Mouse (Mus musculus) stomach, embryonic 16.5 days (tissue): Measurements from ENCODE around the gene Atp8a2. TPM values are rescaled to one million over a fixed set of nuclear protein-coding genes. Genes with fewer than 3 reads are reported as not detected.
"Not testable (repeated sequence)": the region's sequence is repeated elsewhere in the genome, so short reads cannot be mapped to it uniquely, and the experiment has no call there.

Experiments used
- ATAC-seq: fragments of 200-750 bp; cut with Nextera tagmentation; 2 replicates; pipeline ENCODE4 v1.8.0; 2017; ENCODE audit warnings: moderate number of reproducible peaks, moderate TSS enrichment; ENCODE audit not compliant: insufficient read depth, low FRiP score
- H3K27ac ChIP-seq: fragments of 300-500 bp; sonication (generic); 2 replicates; pipeline ENCODE4 v1.5.1; 2014; ENCODE audit warnings: low read length
- H3K27me3 ChIP-seq: fragments of 300-500 bp; sonication (generic); 2 replicates; pipeline ENCODE4 v1.6.1; 2014; ENCODE audit warnings: low read length, control low read depth, mixed read lengths; ENCODE audit not compliant: control insufficient read depth, insufficient read depth
- H3K36me3 ChIP-seq: fragments of 300-500 bp; sonication (generic); 2 replicates; pipeline ENCODE4 v1.6.1; 2014; ENCODE audit warnings: low read length; ENCODE audit not compliant: control insufficient read depth, insufficient read depth
- H3K4me1 ChIP-seq: fragments of 300-500 bp; sonication (generic); 2 replicates; pipeline ENCODE4 v1.6.1; 2014; ENCODE audit warnings: low read length, control low read depth, mixed read lengths; ENCODE audit not compliant: control insufficient read depth, insufficient read depth
- H3K4me2 ChIP-seq: fragments of 300-500 bp; sonication (generic); 2 replicates; pipeline ENCODE4 v1.6.1; 2014; ENCODE audit warnings: low read depth, low read length, mixed read lengths
- H3K4me3 ChIP-seq: fragments of 300-500 bp; sonication (generic); replicated peaks from 2 replicates; pipeline ENCODE4 v1.5.1; 2014; ENCODE audit warnings: mild to moderate bottlenecking, low read length
- H3K9ac ChIP-seq: fragments of 300-500 bp; sonication (generic); 2 replicates; pipeline ENCODE4 v1.6.1; 2014; ENCODE audit warnings: low read length
- H3K9me3 ChIP-seq: fragments of 300-500 bp; sonication (generic); replicated peaks from 2 replicates; pipeline ENCODE4 v1.6.1; 2016; ENCODE audit warnings: low read length, control low read depth; ENCODE audit not compliant: control insufficient read depth
- WGBS: fragments of 180-500 bp; shearing (Covaris S2); extraction: QIAGEN DNeasy Blood & Tissue Kit; methylation state at CpG from one replicate; pipeline ENCODE4 v1.1.7; 2014; 5-methylcytosine and 5-hydroxymethylcytosine counted together
- polyA plus RNA-seq: library from polyadenylated mRNA; unstranded; fragments of >200 nt; fragmentation: Nextera tagmentation; extraction: Ambion mirVana; gene quantifications from 2 replicates; pipeline ENCODE4 v1.2.1, GENCODE M21; 2015

The Atp8a2 gene
- polyA plus RNA-seq, 1 experiment from 2014 or later = 5.4 TPM

DNA sequence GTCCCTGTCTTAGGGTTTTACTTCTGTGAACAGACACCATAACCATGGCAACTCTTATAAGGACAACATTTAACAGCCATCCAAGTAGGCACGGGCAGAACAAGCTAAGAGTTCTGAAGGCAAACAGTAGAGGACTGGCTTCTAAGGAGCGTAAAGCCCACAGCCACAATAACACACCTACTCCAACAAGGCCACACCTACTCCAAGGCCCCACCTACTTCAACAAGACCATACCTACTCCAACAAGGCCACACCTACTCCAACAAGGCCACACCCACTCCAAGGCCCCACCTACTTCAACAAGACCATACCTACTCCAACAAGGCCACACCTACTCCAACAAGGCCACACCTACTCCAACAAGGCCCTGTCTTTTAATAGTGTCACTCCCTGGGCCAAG is 386.7 kb downstream of the Atp8a2 start:
- not testable (repeated sequence) for ATAC-seq, H3K9ac ChIP-seq, H3K9me3 ChIP-seq, H3K27me3 ChIP-seq, H3K36me3 ChIP-seq, H3K4me2 ChIP-seq, H3K4me1 ChIP-seq, H3K4me3 ChIP-seq, H3K27ac ChIP-seq
- 91% methylated on average over 2 of the region's 2 CpGs for WGBS

DNA sequence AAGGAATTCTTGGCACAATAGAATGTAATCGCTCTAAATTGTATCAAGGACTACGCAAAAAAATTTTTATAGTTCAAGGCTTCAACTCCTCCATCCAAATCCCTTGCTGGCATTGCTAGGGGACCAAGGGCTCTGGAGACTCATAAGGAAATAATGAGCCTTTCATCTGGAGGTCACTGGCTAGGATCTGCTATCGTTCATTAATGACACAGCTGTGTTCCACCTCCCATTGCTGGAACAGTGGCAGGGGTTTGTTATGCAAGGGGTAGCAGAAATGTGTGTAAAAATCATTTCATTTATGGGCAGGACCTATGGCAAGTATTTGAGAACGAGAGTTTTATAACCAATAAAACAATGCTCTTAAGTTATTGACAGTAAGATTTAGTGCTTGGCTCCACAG is 387.2 kb downstream of the Atp8a2 start:
- H3K4me1 ChIP-seq = peaks cover 7% of the 10 kb centered on the region
- H3K27ac ChIP-seq = no peak overlapping the region
- no peak overlapping the region for H3K4me3 ChIP-seq
- no peak overlapping the region for H3K9ac ChIP-seq
- H3K9me3 ChIP-seq = no peaks in the 10 kb centered on the region
- no peak overlapping the region for H3K4me2 ChIP-seq
- H3K36me3 ChIP-seq = no peaks in the 10 kb centered on the region
- no peak for ATAC-seq
- H3K27me3 ChIP-seq = no peaks in the 10 kb centered on the region
- WGBS = 77% methylated on average over 4 of the region's 4 CpGs

DNA sequence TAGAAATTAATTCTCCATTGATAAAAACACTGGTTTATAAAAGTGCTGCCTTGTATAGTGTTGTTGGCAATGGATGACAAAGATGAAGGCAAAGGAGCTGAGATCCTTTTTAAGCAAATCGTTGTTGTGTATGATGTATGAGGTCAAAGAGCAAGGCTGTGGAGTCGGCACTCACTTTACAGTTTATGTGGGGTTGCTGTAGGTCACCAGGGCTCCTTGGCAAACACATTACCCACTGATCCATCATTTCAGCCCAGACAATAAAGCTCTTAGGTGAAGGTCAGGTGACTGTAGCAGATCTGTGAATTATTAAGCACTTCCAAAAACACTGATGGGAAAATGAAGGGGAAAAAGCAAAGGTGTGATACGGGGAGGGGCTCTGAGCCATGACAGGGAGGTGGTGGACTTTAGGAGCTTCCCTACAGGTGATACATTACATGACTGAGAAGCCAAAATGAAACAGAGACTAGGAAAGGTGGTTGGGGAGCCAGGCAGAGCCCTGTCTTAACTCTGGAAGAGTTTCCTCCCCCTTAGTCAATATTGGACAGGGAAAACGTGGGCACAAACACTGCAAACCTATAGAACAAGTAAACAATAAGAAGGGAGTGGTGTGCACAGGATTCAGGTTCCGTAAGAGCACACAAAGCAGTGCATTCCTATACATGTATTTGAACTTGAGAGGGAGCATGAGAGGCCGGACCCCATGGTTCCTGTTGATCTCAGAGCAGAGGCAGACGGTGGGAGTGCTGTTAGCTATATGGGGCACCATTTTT is 389.3 kb downstream of the Atp8a2 start:
- Histone ChIP-seq H3K4me3 (no peak overlapping the region), H3K4me1 (peaks cover 7% of the 10 kb centered on the region), H3K36me3 (no peaks in the 10 kb centered on the region), H3K9me3 (no peaks in the 10 kb centered on the region), H3K27me3 (no peaks in the 10 kb centered on the region), H3K27ac (peak overlapping the region; percentile 76), H3K9ac (no peak overlapping the region), H3K4me2 (no peak overlapping the region)
- ATAC-seq = peak; percentile 83
- 37% methylated on average over 7 of the region's 7 CpGs for WGBS

DNA sequence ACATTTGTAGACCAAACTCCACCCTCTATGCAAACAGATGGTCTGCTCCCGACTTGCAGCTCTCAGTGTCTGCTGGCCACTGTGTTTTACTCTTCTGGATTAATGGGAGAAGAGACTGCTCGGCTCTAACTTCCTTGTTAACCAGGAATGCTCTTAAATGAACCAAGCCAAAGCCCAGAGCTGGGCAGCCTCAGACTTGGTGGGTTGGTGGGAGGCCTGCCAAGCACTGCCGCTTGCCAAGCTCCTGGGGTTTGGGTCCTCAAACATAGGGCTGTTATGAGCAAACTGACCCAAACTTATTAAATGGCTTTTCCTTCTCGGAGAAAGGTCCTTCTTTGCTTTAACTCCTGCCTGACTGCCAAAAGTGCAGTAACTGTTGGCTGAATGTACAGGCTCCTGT is 390.1 kb downstream of the Atp8a2 start:
- Histone ChIP-seq H3K27me3 (no peaks in the 10 kb centered on the region), H3K4me2 (peak overlapping the region; percentile 17; the same call in 1 of the 2 replicates)

DNA sequence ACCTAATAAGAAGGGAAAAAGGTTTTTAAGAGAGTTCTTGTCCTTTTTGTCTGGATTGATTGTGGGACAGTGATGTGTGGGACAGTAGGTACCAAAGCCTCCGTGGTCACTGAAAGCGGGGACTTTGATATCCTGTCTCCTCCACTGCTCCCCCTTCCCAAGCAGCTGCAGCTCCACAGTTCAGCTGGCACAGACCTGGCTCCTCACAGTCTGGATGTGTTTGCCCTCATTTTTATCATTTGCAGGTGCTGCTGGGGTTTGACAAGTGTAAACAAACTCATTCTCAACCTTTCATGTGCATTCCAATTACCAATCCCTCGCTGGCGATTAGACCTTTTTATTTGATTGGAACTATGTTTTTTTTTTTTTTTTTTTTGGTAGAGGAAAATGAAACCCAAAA is 390.8 kb downstream of the Atp8a2 start:
- H3K9ac ChIP-seq = no peak overlapping the region
- H3K36me3 ChIP-seq = no peaks in the 10 kb centered on the region
- H3K9me3 ChIP-seq = no peaks in the 10 kb centered on the region
- no peak overlapping the region for H3K4me3 ChIP-seq
- H3K27ac ChIP-seq = peak overlapping the region; percentile 26; the same call in 1 of the 2 replicates
- WGBS = 27% methylated on average over 4 of the region's 4 CpGs
- no peaks in the 10 kb centered on the region for H3K27me3 ChIP-seq
- no peak for ATAC-seq
- H3K4me1 ChIP-seq = peaks cover 8% of the 10 kb centered on the region
- H3K4me2 ChIP-seq = no peak overlapping the region

More for the DNA sequence above, 390.1 kb downstream of the Atp8a2 start:
- peak overlapping the region; percentile 66 for H3K27ac ChIP-seq
- ATAC-seq = no peak
- peaks cover 7% of the 10 kb centered on the region for H3K4me1 ChIP-seq
- no peaks in the 10 kb centered on the region for H3K9me3 ChIP-seq
- H3K9ac ChIP-seq = no peak overlapping the region
- no peaks in the 10 kb centered on the region for H3K36me3 ChIP-seq
- WGBS = 16% methylated on average over 4 of the region's 4 CpGs
- no peak overlapping the region for H3K4me3 ChIP-seq

DNA sequence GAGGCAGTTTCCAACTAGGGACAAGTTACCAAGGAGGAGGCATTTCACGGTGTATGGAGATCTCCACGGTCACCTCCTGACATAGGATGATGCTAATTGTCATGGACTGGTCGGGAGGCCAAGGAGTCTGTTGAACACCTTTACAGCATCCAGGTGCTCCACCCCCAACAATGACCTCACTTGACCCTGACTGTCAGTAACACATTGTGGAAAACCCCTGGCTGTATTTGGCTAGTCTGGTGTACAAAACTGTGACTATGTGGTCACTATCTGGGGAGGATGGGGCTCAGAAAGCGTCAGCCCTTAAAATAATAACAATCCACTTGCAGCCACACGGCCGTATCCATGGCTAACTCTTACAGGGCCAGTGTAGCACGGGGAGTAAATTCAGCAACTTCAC is 391.3 kb downstream of the Atp8a2 start:
- Histone ChIP-seq H3K9ac (no peak overlapping the region), H3K4me1 (peaks cover 9% of the 10 kb centered on the region), H3K9me3 (no peaks in the 10 kb centered on the region), H3K27ac (no peak overlapping the region), H3K27me3 (no peaks in the 10 kb centered on the region), H3K4me2 (no peak overlapping the region), H3K4me3 (no peak overlapping the region), H3K36me3 (no peaks in the 10 kb centered on the region)
- 42% methylated on average over 7 of the region's 7 CpGs for whole genome bisulfite sequencing
- no peak for ATAC-seq

DNA sequence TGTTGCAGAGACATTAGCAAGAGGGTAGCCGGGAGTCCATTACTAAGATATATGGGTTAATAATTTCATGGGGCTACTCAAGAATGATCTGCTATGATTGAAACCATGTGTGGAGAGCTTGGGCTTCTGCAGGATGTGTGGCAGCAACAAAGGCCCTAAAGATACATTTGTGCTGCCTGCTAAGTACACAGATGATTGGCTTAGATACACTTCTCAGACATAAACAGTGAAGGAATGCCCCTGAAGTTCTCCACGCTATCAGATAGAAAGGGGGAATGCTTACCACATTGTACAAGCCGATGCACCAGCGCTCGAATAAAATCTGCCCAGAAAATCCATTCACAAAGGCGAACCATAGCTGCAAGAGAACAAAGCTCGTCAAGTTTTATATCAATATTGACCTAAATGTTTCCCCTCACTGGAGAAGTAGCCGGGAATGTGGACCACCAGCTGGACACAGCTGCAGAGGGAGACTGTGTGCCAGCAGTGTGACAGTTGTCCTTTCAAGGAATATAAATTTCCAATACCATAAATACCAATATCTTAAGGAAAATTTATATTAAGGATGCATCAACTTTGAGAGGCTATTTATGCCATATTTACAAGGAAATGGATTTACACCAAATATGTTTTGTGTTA is 394.9 kb downstream of the Atp8a2 start:
- WGBS = 26% methylated on average over 8 of the region's 8 CpGs
- ATAC-seq = peak; percentile 32; the same call in 1 of the 2 replicates
- peak overlapping the region; percentile 62 for H3K27ac ChIP-seq
- H3K27me3 ChIP-seq = no peaks in the 10 kb centered on the region
- no peak overlapping the region for H3K4me3 ChIP-seq
- no peak overlapping the region for H3K4me2 ChIP-seq
- no peaks in the 10 kb centered on the region for H3K36me3 ChIP-seq
- peaks cover 7% of the 10 kb centered on the region for H3K4me1 ChIP-seq
- no peaks in the 10 kb centered on the region for H3K9me3 ChIP-seq
- H3K9ac ChIP-seq = no peak overlapping the region

DNA sequence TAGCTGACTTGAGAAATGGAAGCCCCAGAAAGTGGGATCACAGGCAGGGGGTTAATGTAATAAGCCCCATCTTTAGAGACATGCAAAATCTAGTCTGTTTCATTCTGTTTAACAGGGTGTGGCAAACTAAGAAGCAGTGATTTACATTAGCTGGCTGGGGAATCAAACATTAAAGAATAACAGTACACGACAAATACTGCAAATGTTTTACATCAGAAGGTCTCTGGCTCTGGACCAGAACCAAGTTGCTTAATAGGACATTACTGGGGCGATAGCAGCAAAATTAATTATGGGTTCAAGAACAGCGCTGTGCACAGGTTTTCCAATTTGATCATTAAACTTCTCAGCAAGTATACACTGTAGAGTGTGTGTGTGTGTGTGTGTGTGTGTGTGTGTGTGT is 397.5 kb downstream of the Atp8a2 start:
- WGBS = 52% methylated on average over 3 of the region's 3 CpGs
- H3K36me3 ChIP-seq = no peaks in the 10 kb centered on the region
- H3K4me2 ChIP-seq = no peak overlapping the region

DNA sequence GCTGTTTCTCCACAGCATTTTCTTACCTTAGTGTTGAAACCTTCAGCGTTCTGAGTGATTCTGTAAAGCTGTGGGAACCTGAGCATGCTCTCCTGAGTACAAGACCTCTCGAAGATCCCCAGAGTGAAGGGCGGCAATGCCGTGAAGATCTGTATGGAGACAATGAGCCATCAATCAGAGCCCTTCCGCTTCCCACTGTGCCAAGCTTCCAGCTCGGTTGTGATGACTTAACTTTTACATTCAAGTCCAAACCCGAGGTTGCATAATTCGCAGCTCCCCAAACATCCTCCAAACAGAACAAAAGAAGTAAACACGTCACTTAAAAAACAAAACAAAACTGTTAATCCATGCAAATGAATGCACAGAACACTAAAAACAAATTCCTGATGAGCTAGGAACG is 403.1 kb downstream of the Atp8a2 start:
- Histone ChIP-seq H3K9ac (no peak overlapping the region), H3K9me3 (no peaks in the 10 kb centered on the region), H3K27me3 (no peaks in the 10 kb centered on the region), H3K4me3 (no peak overlapping the region), H3K36me3 (no peaks in the 10 kb centered on the region), H3K27ac (no peak overlapping the region), H3K4me2 (no peak overlapping the region), H3K4me1 (no peaks in the 10 kb centered on the region)
- WGBS = 67% methylated on average over 10 of the region's 10 CpGs
- ATAC-seq = no peak

More for the DNA sequence above, 397.5 kb downstream of the Atp8a2 start:
- H3K9me3 ChIP-seq = no peaks in the 10 kb centered on the region
- no peak overlapping the region for H3K27ac ChIP-seq
- ATAC-seq = no peak
- H3K4me3 ChIP-seq = no peak overlapping the region
- 0 out of 2 replicates have a peak, but pooled peaks cover 2% of the 10 kb centered on the region for H3K4me1 ChIP-seq
- H3K27me3 ChIP-seq = no peaks in the 10 kb centered on the region
- H3K9ac ChIP-seq = no peak overlapping the region
